Mouse (Mus musculus) adrenal gland (tissue): ENCODE measurements around the gene Hsph1.

Source experiments
- intact Hi-C: fragments of 180-260 bp; cut with DNase I; formaldehyde crosslinking; loops from one replicate; pipeline ENCODE4 v1.15.1; 2025

The Hsph1 gene

GRCm38 (mm10) chr5:149642783-149643509, 6.8 kb upstream of the Hsph1 start:
- intact Hi-C loops: no loop called here

DNA sequence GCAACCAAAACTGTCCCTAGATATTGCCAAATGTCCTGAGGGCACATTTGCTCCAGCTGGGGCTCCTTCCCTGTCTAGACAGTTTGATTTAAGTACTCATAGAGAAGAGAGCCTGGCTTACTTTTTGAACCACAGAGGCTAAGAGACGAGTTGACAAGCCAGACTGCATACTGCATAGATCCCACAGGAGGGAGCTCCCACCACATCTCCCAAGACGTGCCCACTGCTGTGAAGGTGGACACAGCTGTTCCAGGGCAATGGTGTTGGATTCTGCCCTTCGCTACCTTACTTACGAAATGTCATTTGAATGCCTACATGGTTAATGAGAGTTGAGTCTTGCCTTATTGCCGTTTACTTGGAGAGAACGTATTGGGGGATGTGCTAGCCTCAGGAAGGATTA, 6.2 kb upstream of the Hsph1 start:
- intact Hi-C loops: no loop called here

- intact Hi-C loops: no loop called here
These were observed 5.2 kb upstream of the Hsph1 start for GRCm38 (mm10) chr5:149641277-149641892.

DNA sequence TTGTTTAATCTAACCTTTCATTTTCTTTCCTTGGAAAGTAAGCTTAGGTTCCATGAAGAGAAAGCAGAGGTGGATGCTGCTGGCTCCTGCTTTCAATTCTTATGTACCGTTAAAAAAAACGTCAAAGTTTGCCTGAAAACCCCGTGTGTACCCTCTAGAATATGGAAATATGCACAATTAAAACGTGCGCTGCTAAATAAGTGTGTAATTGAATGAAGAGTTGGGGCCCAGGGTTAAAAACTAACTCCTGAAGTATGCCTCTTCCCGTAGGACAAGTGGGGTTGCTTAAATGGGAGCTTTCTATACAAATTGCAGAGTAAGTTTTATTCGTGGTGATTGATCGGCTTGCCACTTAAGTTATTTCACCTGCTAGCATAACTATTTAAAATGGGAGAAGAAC, 1.1 kb upstream of the Hsph1 start:
- intact Hi-C loops: loop anchor here (5.0 kb wide), 1 partner anchor 40 kb away; the partner anchor contains the start of gene B3glct

GRCm38 (mm10) chr5:149635556-149635955, 620 bp downstream of the Hsph1 start:
- intact Hi-C loops: loop anchor here (5.0 kb wide), 1 partner anchor 42 kb away; the partner anchor contains the start of gene B3glct

DNA sequence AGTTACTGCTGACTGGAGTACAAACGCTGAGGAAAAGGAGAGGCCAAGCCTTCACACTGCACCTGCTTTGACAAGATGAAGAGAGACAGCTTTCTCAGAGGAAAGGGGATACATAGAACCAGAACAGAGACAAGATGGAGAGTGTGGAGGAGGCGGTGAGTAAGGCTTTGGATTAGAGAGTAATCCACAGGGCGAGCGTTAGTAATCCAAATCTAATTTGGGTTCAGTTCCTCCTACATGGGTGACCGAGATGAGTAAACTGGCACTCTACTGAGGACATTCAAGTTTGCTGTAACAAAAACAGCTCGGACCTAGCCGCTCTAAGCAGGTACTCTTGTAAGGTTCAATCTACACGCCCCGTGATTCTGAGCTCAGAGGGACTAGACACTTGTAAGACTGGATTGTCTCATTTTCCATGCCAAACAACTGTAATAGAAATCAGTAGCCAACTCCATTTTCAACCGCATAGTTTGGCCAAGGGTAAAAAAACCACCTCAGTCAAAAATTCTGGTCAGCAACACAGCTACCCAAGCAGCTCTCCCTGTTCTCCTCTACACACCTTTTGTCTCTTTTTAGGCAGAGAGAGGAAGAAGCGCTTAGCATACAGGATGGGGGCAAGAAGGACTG, 1.7 kb downstream of the Hsph1 start:
- intact Hi-C loops: loop anchor here (5.0 kb wide), 1 partner anchor 43 kb away; the partner anchor contains the start of gene B3glct

DNA sequence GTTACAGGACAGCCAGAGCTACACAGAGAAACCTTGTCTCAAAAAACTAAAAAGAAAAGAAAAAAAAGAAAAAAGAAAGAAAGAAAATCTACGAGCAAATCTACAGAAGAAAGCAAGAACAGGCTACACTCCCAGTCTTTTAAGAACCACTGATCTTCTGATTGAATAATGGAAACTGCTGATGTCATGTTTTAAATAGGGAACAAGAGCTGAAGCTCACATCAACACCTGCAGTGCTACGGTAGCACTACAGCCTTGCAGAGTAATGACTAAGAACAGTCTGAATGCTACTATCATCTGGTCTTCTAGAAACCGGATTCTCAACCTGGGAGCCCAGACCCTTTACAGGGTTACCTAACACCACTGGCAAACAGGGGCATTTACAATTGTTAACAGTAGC, 10.6 kb downstream of the Hsph1 start:
- intact Hi-C loops: no loop called here

DNA sequence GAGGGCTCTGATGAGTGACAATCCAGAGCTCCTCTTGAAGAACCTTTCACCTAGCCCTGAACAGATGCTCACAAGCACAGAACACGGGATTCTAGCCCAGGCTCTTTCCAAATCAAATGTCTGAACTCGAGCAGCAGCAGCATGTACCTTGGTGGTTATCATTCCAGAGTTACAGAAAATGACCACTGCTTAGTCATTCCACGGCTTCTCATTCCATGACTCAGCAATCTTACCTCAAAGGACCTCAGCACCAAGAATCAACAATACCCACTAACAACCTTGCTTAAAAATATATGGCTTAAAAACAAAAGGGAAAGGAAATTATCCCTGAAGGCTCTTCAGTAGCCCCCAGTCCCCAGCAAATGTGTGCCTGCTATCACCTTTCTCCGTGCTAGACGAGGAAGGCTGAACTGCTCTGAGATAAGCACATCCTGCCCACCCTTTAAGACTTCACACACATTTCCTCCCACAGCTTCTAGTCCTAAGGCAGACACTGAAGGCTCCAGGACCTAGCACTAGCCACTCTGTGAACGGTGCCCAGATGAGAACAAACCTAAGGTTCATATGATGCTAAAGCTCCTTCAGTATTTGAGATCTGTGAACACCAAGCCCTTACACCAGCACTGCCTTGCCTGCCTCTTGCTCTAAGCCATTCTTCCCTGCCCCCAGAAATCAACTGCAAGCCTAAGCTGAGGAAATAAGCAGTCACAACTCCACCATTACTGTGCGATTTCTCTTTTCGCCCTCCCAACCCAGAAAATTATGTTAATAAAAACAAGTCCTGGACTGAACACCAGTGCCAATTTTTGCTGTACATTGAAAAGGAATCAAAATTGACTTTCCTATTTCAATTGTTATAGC, 12.1 kb downstream of the Hsph1 start:
- intact Hi-C loops: no loop called here

DNA sequence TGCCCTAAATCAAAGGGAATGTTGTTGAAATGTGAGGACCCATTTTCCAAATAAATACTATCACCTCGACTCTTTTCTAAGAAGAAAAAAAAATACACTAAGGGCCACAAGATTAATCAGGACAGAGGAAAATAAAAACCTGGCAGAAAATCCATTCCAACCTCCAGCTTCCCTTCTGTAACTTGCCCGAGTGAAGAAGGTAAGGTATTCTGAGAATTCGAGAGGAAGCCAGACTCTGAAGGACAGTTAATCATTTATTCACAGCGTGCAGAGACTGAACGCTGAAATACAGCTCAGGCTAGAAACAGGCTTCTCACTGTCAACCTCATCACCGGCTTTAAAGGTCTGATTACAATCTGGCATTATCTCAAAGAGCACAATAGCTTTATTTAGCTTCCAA, 13.5 kb downstream of the Hsph1 start:
- intact Hi-C loops: no loop called here

DNA sequence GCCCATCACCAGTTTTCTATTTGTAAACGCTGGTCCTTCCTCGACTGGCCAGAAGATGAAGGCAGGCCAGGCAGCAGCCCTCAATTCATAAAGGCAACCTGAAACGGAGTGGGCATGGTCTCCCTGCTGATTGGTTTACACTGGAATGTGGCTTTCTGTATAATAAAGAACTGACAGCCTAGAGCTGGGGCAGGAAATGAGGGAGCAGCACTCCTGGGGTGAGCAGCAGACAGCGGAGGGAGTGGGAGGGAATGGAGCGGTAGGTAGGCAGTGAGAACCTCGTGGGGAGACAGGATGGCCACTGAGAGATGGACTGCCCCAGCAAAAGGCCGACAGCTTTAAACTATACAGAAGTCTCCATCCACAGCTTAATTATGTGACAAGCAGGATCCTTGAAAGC, 14.0 kb downstream of the Hsph1 start:
- intact Hi-C loops: no loop called here

DNA sequence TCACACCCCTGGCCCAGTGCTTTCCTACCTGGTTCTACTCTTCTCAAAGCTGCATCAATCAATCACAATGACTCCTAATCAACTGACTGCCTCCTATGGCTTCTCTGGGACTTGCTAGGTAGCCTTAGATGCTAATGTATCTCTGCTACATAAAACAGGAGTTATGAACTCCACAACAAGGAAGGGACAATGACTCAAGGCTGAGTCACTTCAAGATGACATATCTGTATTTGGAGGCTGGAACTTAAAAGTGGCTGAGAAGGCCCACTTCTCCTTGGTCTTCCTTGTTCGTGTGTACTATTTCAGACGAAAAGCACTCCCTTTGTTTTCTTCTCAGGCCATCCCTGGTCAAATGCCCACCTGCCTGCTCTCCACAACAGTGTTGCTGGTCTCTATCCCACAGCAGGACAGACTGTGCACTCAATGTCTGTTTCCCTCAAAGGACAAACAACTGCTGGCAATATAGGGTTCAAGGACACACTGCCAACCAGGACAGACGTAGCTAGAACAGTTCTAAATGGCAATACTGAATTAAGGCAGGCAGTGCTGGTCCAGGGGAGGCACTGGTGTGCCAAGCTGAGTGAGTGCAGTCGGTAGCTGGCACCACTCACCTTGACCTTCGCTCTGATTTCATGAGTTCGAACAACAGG, 18.3 kb downstream of the Hsph1 start:
- intact Hi-C loops: no loop called here

GRCm38 (mm10) chr5:149616817-149617216, 19.4 kb downstream of the Hsph1 start:
- intact Hi-C loops: no loop called here

DNA sequence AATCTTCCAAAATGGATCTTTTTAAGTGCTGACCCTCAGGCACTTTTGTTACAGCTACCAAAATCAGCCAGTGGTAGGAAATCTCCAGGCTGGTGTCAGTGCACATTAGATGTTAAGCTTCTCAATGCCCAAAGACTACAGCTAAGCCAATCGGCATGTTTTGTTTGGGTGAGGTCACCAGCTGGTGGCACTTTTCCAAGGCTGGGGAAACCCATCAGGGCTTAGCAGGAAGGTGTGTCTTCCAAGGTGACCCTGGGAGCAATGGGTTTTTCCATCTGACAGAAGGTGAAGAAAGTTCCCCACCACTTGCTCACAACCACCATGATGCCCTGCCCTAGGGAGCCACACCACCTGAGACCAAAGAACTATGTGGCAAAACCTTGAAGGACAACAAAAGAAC, 20.0 kb downstream of the Hsph1 start:
- intact Hi-C loops: no loop called here

- intact Hi-C loops: no loop called here
These were observed 23.4 kb downstream of the Hsph1 start for GRCm38 (mm10) chr5:149612740-149613139.

DNA sequence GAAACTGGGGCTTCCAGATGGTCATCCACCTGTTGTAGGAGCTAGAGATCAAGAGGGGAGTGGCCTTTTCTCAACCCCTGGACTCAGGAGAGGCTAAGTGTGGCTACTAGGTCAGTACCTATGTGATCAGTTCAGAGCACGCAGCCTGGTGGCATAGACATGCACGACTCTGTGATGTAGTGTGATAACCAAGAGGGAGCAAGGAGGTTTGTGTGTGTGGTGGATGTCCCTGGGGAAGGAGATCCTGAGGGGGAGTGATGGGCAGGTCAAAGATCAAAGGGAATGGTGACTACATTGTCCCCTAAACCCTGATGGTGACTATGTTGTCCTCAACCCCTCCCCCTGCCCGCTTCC, 24.0 kb downstream of the Hsph1 start:
- intact Hi-C loops: no loop called here

DNA sequence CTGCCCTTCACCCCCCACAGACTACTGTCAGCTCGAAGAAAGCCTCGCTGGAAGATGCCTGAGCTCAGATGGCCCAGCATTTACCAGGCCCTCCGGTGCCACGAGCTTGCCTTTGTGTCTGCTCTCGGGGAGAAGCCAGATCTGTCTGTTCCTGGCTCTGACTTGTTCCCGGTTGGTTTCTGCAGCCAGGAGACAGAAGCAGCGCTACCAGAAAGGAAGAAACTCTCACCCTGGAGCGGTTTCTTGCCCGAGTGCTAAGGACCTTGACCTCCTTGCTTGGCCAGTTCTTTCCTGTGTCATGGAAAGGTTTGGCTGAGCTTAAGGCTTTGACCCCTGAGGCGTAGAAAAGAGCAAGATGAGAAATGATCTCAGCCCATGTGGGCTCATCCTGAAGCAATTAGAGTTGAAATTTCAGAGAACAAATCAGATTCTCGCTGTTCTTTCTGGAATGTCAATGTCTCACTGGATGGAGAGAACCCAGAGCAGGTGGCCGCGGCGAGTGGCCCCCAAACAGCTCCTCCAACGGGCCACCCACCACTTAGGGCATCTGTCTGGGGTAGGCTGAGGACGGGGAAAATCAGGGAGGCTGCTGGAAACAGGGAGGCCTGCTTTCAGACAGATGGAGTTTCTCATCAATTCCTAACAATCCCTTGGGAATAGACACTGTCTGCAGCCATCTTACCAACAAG, 24.6 kb downstream of the Hsph1 start:
- intact Hi-C loops: no loop called here

- intact Hi-C loops: no loop called here
These were observed 29.0 kb downstream of the Hsph1 start for GRCm38 (mm10) chr5:149607083-149607720.

- intact Hi-C loops: no loop called here
These were observed 32.9 kb downstream of the Hsph1 start for GRCm38 (mm10) chr5:149603241-149603640.

- intact Hi-C loops: no loop called here
These were observed 34.2 kb downstream of the Hsph1 start for GRCm38 (mm10) chr5:149601996-149602395.

GRCm38 (mm10) chr5:149597351-149597750, 38.8 kb downstream of the Hsph1 start:
- intact Hi-C loops: no loop called here
